Mouse (Mus musculus) forebrain, embryonic 14.5 days (tissue): ENCODE data around the gene Entpd5. TPM values are rescaled to one million over a fixed set of nuclear protein-coding genes. Genes with fewer than 3 reads are reported as not detected.
"Not testable (repeated sequence)": the region's sequence is repeated elsewhere in the genome, so short reads cannot be mapped to it uniquely, and the experiment has no call there.

ENCODE experiments used
- ATAC-seq: fragments of 200-750 bp; cut with Nextera tagmentation; 2 replicates; pipeline ENCODE4 v1.8.0; 2017; ENCODE audit warnings: mild to moderate bottlenecking, moderate library complexity
- DNase-seq: peaks from one replicate; pipeline ENCODE4 v3.0.0-alpha.2; 2015; ENCODE audit warnings: low spot score
- H3K27ac ChIP-seq: fragments of 300-500 bp; sonication (generic); 2 replicates; pipeline ENCODE4 v1.5.1; 2014; ENCODE audit warnings: low read depth, mild to moderate bottlenecking, control low read depth, low read length, moderate library complexity
- H3K27me3 ChIP-seq: fragments of 300-500 bp; sonication (generic); replicated peaks from 2 replicates; pipeline ENCODE4 v1.6.1; 2014; ENCODE audit warnings: low read length, control low read depth, mixed read lengths; ENCODE audit not compliant: control insufficient read depth, insufficient read depth
- H3K36me3 ChIP-seq: fragments of 300-500 bp; sonication (generic); 2 replicates; pipeline ENCODE4 v1.6.1; 2014; ENCODE audit warnings: low read length, control low read depth; ENCODE audit not compliant: control insufficient read depth, insufficient read depth
- H3K4me1 ChIP-seq: fragments of 300-500 bp; sonication (generic); 2 replicates; pipeline ENCODE4 v1.6.1; 2014; ENCODE audit warnings: antibody characterized with exemption, low read length, control low read depth; ENCODE audit not compliant: control insufficient read depth, insufficient read depth
- H3K4me2 ChIP-seq: fragments of 300-500 bp; sonication (generic); 2 replicates; pipeline ENCODE4 v1.6.1; 2014; ENCODE audit warnings: mild to moderate bottlenecking, control low read depth, low read length
- H3K4me3 ChIP-seq: fragments of 300-500 bp; sonication (generic); 2 replicates; pipeline ENCODE4 v1.5.1; 2014; ENCODE audit warnings: low read depth, low read length, control low read depth
- H3K9ac ChIP-seq: fragments of 300-500 bp; sonication (generic); 2 replicates; pipeline ENCODE4 v1.6.1; 2014; ENCODE audit warnings: mild to moderate bottlenecking, low read length, control low read depth, moderate library complexity
- H3K9me3 ChIP-seq: fragments of 300-500 bp; sonication (generic); replicated peaks from 2 replicates; pipeline ENCODE4 v1.6.1; 2016; ENCODE audit warnings: low read length, control low read depth, mixed read lengths; ENCODE audit not compliant: control insufficient read depth
- WGBS: fragments of 180-500 bp; shearing (Covaris S2); extraction: QIAGEN DNeasy Blood & Tissue Kit; methylation state at CpG from one replicate; pipeline ENCODE4 v1.1.7; 2014; 5-methylcytosine and 5-hydroxymethylcytosine counted together
- polyA plus RNA-seq: library from polyadenylated mRNA; unstranded; fragments of >200 nt; fragmentation: Nextera tagmentation; extraction: Ambion mirVana; gene quantifications from 2 replicates; pipeline ENCODE4 v1.2.1, GENCODE M21; 2014

The Entpd5 gene
- polyA plus RNA-seq, 1 experiment from 2014 or later = 8.0 TPM

- Histone ChIP-seq H3K27me3 (no peaks in the 10 kb centered on the region), H3K4me1 (no peaks in the 10 kb centered on the region), H3K4me2 (no peak overlapping the region), H3K36me3 (peaks cover 82% of the 10 kb centered on the region), H3K9ac (no peak overlapping the region), H3K4me3 (no peak overlapping the region), H3K9me3 (no peaks in the 10 kb centered on the region), H3K27ac (no peak overlapping the region)
- 95% methylated on average over 5 of the region's 5 CpGs for WGBS
- ATAC-seq (no peak), DNase-seq (no peak)
These were observed 37.2 kb downstream of the Entpd5 start for GRCm38 (mm10) chr12:84371647-84372046.

GRCm38 (mm10) chr12:84366971-84367370 lies 41.9 kb downstream of the Entpd5 start:
- 79% methylated on average over 9 of the region's 9 CpGs for WGBS

GRCm38 (mm10) chr12:84365137-84365536 lies 43.7 kb downstream of the Entpd5 start:
- Histone ChIP-seq H3K4me2 (no peak overlapping the region), H3K36me3 (peaks cover 28% of the 10 kb centered on the region), H3K9me3 (no peaks in the 10 kb centered on the region), H3K4me1 (peaks cover 13% of the 10 kb centered on the region), H3K27ac (no peak overlapping the region), H3K9ac (no peak overlapping the region), H3K4me3 (no peak overlapping the region), H3K27me3 (no peaks in the 10 kb centered on the region)
- ATAC-seq (no peak), DNase-seq (no peak)
- 96% methylated on average over 6 of the region's 6 CpGs for WGBS

More at GRCm38 (mm10) chr12:84366971-84367370, 41.9 kb downstream of the Entpd5 start:
- peaks cover 46% of the 10 kb centered on the region for H3K36me3 ChIP-seq
- no peak overlapping the region for H3K9ac ChIP-seq
- H3K27ac ChIP-seq = no peak overlapping the region
- no peak overlapping the region for H3K4me2 ChIP-seq
- peaks cover 9% of the 10 kb centered on the region for H3K4me1 ChIP-seq
- no peak overlapping the region for H3K4me3 ChIP-seq
- H3K27me3 ChIP-seq = no peaks in the 10 kb centered on the region
- ATAC-seq (no peak), DNase-seq (no peak)
- no peaks in the 10 kb centered on the region for H3K9me3 ChIP-seq

- ATAC-seq (no peak), DNase-seq (no peak)
- 91% methylated on average over 9 of the region's 9 CpGs for WGBS
- Histone ChIP-seq H3K4me2 (no peak overlapping the region), H3K4me1 (peaks cover 13% of the 10 kb centered on the region), H3K36me3 (peaks cover 19% of the 10 kb centered on the region), H3K27ac (no peak overlapping the region), H3K27me3 (no peaks in the 10 kb centered on the region), H3K4me3 (no peak overlapping the region), H3K9ac (no peak overlapping the region), H3K9me3 (no peaks in the 10 kb centered on the region)
These were observed 44.5 kb downstream of the Entpd5 start for GRCm38 (mm10) chr12:84364291-84364690.

- DNase-seq (no peak), ATAC-seq (no peak)
- no peak overlapping the region; the same call in 1 of the 2 replicates for H3K9ac ChIP-seq
- 77% methylated on average over 2 of the region's 2 CpGs for WGBS
- no peaks in the 10 kb centered on the region for H3K9me3 ChIP-seq
- H3K27ac ChIP-seq = no peak overlapping the region
- peak overlapping the region; percentile 88 for H3K4me2 ChIP-seq
- H3K27me3 ChIP-seq = no peaks in the 10 kb centered on the region
- H3K36me3 ChIP-seq = peaks cover 5% of the 10 kb centered on the region
- peaks cover 13% of the 10 kb centered on the region for H3K4me1 ChIP-seq
- H3K4me3 ChIP-seq = peak overlapping the region; percentile 97
These were observed 46.0 kb downstream of the Entpd5 start for GRCm38 (mm10) chr12:84362872-84363271.

GRCm38 (mm10) chr12:84361555-84362489 lies 47.0 kb downstream of the Entpd5 start, which contains the start of the genes Coq6 and Fam161b:
Gene Coq6, plus strand, starts transcription at chr12:84361657.
Gene Fam161b, minus strand, starts transcription at chr12:84361833.
- DNase-seq = peak; percentile 100
- Histone ChIP-seq H3K4me3 (peak within 1 kb of the TSS; percentile 97), H3K9ac (peak within 1 kb of the TSS; percentile 87), H3K27me3 (no peaks in the 10 kb centered on the region), H3K27ac (peak within 1 kb of the TSS; percentile 66), H3K4me2 (peak within 1 kb of the TSS; percentile 88), H3K4me1 (peaks cover 13% of the 10 kb centered on the region), H3K36me3 (peaks cover 9% of the 10 kb centered on the region), H3K9me3 (no peaks in the 10 kb centered on the region)
- under 1% methylated on average over 51 of the region's 51 CpGs for WGBS
- peak; percentile 99 for ATAC-seq

- H3K9ac ChIP-seq, H3K9me3 ChIP-seq, ATAC-seq, H3K4me2 ChIP-seq, DNase-seq, H3K4me3 ChIP-seq, H3K27ac ChIP-seq, H3K27me3 ChIP-seq: not testable (repeated sequence)
- peaks cover 13% of the 10 kb centered on the region for H3K4me1 ChIP-seq
- 83% methylated on average over 2 of the region's 2 CpGs for WGBS
- H3K36me3 ChIP-seq = peaks cover 32% of the 10 kb centered on the region
These were observed 50.1 kb downstream of the Entpd5 start for GRCm38 (mm10) chr12:84358699-84359098.

GRCm38 (mm10) chr12:84347192-84347591 lies 61.6 kb downstream of the Entpd5 start:
- no peak for ATAC-seq
- no peaks in the 10 kb centered on the region for H3K9me3 ChIP-seq
- 40% methylated on average over 2 of the region's 2 CpGs for WGBS
- no peaks in the 10 kb centered on the region for H3K27me3 ChIP-seq
- H3K4me2 ChIP-seq = no peak overlapping the region
- DNase-seq = peak; percentile 8
- H3K4me3 ChIP-seq = no peak overlapping the region
- no peak overlapping the region for H3K27ac ChIP-seq
- H3K36me3 ChIP-seq = peaks cover 74% of the 10 kb centered on the region
- H3K4me1 ChIP-seq = no peaks in the 10 kb centered on the region
- H3K9ac ChIP-seq = no peak overlapping the region
